Mouse (Mus musculus): Measurements from ENCODE around the gene Parvg.

GRCm38 (mm10) chr15:84325736-84326135 is 1.9 kb downstream of the Parvg start:
- TF ChIP-seq CTCF (IDR thresholded peaks at IDR 0.05; ENCODE audit: control insufficient read depth, insufficient read depth, insufficient replicate concordance, low read depth, low read length) (no peak), POLR2A (IDR thresholded peaks at IDR 0.05; ENCODE audit: control insufficient read depth, low read depth, low read length) (no peak)

Data from testis, adult 2 months (tissue).